8 mouse cellular contexts compared by ENCODE assay signal in the genomic region with DNA sequence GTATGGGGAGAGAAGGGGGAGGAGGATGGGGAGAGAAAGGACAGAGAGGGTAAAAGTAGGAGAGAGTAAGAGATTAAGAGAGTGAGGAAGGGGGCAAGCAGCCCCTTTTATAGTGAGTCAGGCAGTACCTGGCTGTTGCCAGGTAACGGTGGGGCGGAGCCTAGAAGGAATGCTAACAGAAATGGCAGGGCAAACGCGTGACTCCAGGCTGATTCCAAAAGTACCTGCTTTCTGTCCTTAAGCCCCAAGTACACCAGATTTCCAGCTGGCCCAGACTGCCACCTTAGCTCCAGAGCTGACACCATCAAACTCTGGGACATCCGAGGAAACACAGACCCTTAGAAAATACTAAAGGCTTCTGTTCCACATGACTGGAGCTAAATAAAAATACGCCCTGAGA. TPM values are rescaled to one million over a fixed set of nuclear protein-coding genes. Genes with fewer than 3 reads are reported as not detected.
DNase-seq lines count a peak whose midpoint lies in the region; ATAC-seq lines count a peak whose summit lies in the region.

No protein-coding gene starts in this region.

- H3K9ac ChIP-seq in embryonic facial prominence, embryonic 14.5 days (ENCODE audit: low read depth, low read length) = no peak overlapping the region

- DNase-seq in embryonic facial prominence, embryonic 14.5 days (ENCODE audit: low spot score) = no peak
- DNase-seq in kidney, adult 9 months = peak; percentile 93
- DNase-seq in lung, postnatal 10 days = peak; percentile 71
- DNase-seq in thymus, postnatal 36 days = no peak
- DNase-seq in layer of hippocampus, adult 8-10 months (ENCODE audit: low spot score in 2 of 2) = no peak
- DNase-seq in left cerebral cortex, postnatal 14 days (ENCODE audit: low spot score in 2 of 2) = no peak

- intact Hi-C loops in left cerebral cortex, postnatal 14 days (cut with DNase I) = no loop called here

- 33% methylated on average over 6 of the region's 6 CpGs for WGBS in embryonic facial prominence, embryonic 14.5 days

- no peak for ATAC-seq in megakaryocyte, adult 5-6 weeks (ENCODE audit: poor library complexity, severe bottlenecking)
- no peak for ATAC-seq in embryonic facial prominence, embryonic 14.5 days (ENCODE audit: low read depth)

- H3K27me3 ChIP-seq in megakaryocyte, embryonic 14.5 days (replicated peaks) = peaks cover 57% of the 10 kb centered on the region
- H3K27me3 ChIP-seq in embryonic facial prominence, embryonic 14.5 days (replicated peaks; ENCODE audit: control insufficient read depth, insufficient read depth, low read length) = no peaks in the 10 kb centered on the region

- peak overlapping the region; percentile 41 for H3K4me2 ChIP-seq in embryonic facial prominence, embryonic 14.5 days (ENCODE audit: low read depth, low read length)

- peak overlapping the region; percentile 86 for H3K4me3 ChIP-seq in megakaryocyte, embryonic 14.5 days (replicated peaks)
- H3K4me3 ChIP-seq in embryonic facial prominence, embryonic 14.5 days (ENCODE audit: low read depth, low read length) = peak overlapping the region; percentile 14; the same call in 1 of the 2 replicates

- H3K4me1 ChIP-seq in megakaryocyte, embryonic 14.5 days = peaks cover 11% of the 10 kb centered on the region
- peaks cover 49% of the 10 kb centered on the region for H3K4me1 ChIP-seq in embryonic facial prominence, embryonic 14.5 days (ENCODE audit: control insufficient read depth, insufficient read depth, low read length)

- no peaks in the 10 kb centered on the region for H3K36me3 ChIP-seq in megakaryocyte, embryonic 14.5 days (replicated peaks; ENCODE audit: low read length)
- H3K36me3 ChIP-seq in embryonic facial prominence, embryonic 14.5 days (ENCODE audit: control insufficient read depth, insufficient read depth, low read length) = no peaks in the 10 kb centered on the region

- no peaks in the 10 kb centered on the region for H3K9me3 ChIP-seq in megakaryocyte, embryonic 14.5 days
- no peaks in the 10 kb centered on the region for H3K9me3 ChIP-seq in embryonic facial prominence, embryonic 14.5 days (ENCODE audit: control insufficient read depth, low read length)

- H3K27ac ChIP-seq in embryonic facial prominence, embryonic 14.5 days (replicated peaks; ENCODE audit: low read depth, low read length) = no peak overlapping the region

RNA-seq across cellular contexts. Expression of gene Ablim1, which starts 40.0 kb away (rescaled TPM):
- 0.17 TPM in 1 of 2 replicates, not detected in the other for polyA plus RNA-seq in megakaryocyte, embryonic 14.5 days (2012; ENCODE audit: insufficient read depth, low replicate concordance)
- 1.7 and 3.6 TPM in 2 replicates for total RNA-seq in megakaryocyte, adult 5-6 weeks (2015)
- 2.6 and 3.2 TPM in 2 replicates for total RNA-seq in megakaryocyte, adult 5-6 weeks (2017)
- 48.5 and 49.3 TPM in 2 replicates for polyA plus RNA-seq in embryonic facial prominence, embryonic 14.5 days (2014; fragmentation: Nextera tagmentation; extraction: Ambion mirVana)
- 10 to 100 TPM; 80.6 to 97.1 (median 86.4) TPM for total RNA-seq in layer of hippocampus, adult 8-10 months (2022)
- 100 to 1,000 TPM; 105 to 120 TPM for total RNA-seq in left cerebral cortex, postnatal 14 days (2021)

Comparison
In these comparisons a context has a peak if more than half of its experiments do, and no peak if none do; other contexts are left out.
1. DNase-seq: peak in kidney, adult 9 months (single experiment) and lung, postnatal 10 days (single experiment); none in embryonic facial prominence, embryonic 14.5 days (single experiment), thymus, postnatal 36 days (0 of 2), layer of hippocampus, adult 8-10 months (0 of 2) and left cerebral cortex, postnatal 14 days (0 of 2).
2. RNA of gene Ablim1, which starts 40.0 kb away (total RNA-seq): 105 to 120 TPM in left cerebral cortex, postnatal 14 days and 80.6 to 97.1 TPM in layer of hippocampus, adult 8-10 months; 1.7 to 3.6 TPM in megakaryocyte, adult 5-6 weeks; every median in the first group is over 10 times any median in the second.